Mouse (Mus musculus) thymus, postnatal 10 days (tissue): ENCODE results near the gene Sycp2l.

Experiments used
- DNase-seq, 2 experiments: peaks; one replicate each; pipeline ENCODE4 v3.0.0; 2021; ENCODE audit warnings: low spot score in 2 of 2

Gene Sycp2l

DNA sequence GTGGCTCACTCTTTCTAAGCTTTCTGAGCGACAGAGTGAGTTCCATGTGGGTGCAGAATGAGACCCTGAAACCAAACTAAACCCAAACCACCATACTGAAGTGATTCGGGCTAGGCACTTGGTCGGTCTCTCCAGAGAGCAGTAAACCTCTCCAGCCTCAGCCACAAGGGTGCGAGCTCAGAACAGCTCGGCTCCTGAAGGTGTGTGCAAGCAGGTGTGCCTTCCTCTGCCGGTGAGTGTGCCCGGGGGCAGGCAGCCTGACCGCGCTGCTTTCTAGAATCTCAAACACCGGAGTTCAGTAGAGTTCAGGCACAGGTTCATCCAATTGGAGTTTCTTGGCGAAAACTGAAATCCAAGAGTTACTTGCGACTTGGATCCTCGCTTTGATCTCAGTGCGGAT lies at the start of gene Sycp2l:
Sycp2l (plus strand) TSS at position 368 of the 400 bp plus-strand sequence.
- no peak for DNase-seq

DNA sequence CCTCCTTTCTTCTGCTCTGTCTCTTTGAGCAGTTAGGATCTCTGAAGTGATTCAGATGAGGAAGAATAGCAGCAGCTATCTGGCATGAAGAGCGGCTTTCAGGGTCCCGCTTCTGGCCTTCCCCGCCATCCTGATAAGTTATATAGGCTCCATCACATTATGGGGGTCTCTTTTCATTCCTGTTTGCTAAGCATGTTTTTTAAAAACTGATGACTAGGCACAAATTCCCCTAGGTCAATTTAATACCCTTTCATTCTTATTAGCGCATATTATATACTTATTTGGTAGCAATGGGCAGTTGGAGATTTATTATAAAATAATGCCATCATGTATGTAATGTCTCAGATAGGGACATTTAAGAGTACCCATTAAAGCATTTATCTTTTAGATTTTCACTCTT lies 46.5 kb upstream of the Sycp2l start:
- DNase-seq: no peak

DNA sequence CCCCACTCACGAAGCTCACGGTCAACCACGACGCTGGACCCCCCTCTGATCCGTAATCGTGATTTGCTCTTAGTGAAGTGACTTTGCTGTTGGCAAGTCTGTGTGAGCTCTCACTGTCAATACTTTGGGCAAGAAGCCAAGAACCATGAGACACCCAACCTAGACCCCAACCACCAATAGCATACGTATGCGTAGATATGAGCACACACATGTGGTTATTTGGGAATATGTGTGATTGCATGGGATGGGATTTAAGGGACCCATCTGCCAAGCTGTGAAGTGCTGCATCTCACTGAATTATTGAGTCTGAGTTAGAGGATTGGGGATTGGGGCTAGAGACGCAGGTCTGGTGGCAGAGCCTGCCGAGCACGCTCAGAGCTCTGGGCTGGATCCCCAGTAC lies 42.5 kb upstream of the Sycp2l start:
- no peak for DNase-seq

DNA sequence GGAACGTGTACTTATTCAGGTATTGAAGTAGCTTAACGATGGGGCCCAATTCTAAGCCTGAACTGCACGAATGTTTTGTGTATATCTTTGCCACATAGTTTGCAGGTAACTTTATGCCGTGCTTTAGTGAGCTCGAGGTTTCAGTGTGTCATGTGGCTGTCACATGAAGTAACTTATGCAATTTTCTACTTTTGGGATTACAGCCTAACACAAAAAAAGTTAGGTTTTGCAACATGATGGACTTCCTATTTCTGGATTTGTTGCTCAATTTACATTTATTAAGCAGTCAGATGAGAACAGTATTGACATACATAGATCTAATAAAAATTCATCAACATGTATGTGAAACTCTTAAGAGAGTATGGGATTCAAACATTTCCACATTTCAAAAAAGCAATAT lies 40.3 kb upstream of the Sycp2l start:
- no peak for DNase-seq

DNA sequence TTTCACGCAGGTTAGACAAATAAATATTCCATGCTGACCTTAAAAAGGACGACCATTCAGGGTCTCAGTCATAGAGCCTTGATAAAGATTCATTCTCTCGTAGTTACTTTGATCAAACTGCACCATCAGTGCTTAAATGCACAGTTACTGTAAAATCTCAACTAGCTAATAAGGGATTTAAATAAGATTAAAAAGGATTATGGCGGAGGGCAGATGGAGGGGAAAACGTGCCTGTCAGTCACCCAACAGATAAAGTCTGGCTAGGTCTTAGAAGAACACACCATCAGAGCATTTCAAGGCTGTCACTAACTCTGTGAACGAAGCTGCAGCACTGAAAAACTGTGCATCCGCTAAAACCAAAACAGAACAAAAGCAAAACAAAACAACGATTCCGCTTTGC lies 36.2 kb upstream of the Sycp2l start:
- DNase-seq: no peak

DNA sequence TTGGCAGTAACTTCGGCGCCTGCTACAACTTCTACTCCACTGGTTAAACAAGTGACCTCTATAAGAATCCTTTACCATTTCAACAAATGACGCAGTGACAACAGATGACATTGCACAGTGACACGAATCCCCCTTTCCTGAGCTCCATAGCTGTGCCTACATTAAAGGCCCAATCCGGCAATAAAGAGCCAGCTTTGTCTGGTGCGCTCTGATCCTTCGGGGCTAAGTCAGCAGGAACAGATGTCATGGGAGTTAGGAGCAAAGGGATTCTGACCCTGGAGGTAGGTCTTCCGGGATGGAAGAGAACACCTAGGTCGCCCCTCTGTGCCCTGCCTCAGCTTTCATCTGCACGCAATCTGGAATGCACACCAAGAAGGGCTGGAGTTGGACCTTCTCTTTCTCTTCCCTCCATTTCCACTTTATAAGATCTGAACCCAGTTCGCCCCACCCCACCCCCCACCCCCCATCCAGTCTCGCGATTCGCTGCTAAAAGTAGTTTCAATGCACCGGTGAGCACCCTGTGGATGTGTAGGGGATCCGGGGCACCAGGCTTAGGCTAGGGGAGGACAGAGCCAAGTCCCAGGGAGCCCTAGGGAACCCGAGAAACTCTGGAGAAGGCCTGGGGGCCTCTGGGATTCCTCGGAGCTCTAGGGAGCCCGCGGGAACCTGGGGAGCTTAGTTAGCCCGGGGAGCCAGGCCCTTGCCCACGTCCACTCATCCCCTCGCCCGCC lies 35.3 kb upstream of the Sycp2l start:
- DNase-seq: no peak

DNA sequence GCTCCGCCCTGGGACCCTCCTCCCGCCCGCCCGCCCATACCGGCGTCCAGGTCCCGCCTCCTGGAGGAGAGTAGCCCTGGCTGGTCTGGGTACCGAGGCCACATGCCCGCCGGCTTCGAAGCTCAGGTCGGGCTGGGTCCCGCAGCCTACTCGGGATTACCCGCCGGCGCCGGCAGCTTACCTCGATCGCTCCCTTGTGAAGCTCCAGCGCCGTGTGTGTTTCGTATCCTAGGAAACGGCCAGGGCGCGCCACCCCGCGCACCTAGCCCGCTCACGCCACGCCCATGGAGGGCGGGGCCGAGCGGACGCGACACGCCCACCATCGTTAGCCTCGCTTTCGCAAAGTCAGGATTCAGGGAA lies 34.7 kb upstream of the Sycp2l start, which contains the start of gene Mak:
Mak (minus strand) TSS at position 286 of the 360 bp plus-strand sequence.
- peak; percentile 18 to 40 for DNase-seq

DNA sequence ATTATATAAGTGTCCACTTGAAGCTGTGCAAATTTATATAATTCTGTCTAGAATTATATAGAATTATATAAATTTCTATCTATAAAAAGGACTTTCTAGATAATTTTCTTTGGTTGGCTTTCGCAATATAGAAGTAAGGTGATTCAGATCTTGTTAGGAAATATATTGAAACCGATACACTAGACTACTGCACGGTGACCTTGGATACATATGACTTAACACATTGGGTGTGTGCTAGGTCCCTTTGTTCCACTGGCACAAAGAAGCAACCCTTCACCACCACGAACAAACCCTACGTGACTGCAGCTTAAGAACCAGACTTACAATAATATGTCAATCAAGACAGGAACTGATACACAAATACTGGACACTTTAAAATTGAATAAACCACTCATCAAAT lies 34.2 kb upstream of the Sycp2l start:
- no peak for DNase-seq

DNA sequence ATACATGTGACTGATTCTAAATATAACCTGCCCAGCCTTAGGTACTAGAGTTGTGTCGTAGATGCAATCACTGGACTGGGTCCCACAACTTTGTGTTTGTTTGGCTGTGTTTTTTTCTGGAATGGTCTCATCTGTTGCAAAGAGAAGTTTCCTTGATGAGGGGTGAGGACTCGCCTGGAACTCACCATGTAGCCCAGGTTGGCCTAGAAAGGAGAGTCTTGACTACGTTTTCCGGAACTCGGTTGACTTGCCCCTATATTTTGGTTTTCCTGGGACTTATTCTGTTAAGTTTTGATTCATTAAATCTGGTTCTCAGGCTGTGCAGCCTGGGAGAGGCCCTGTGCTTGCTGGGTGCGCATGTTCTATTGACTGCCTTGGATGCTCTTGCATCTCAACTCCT lies 33.4 kb upstream of the Sycp2l start:
- DNase-seq: no peak

DNA sequence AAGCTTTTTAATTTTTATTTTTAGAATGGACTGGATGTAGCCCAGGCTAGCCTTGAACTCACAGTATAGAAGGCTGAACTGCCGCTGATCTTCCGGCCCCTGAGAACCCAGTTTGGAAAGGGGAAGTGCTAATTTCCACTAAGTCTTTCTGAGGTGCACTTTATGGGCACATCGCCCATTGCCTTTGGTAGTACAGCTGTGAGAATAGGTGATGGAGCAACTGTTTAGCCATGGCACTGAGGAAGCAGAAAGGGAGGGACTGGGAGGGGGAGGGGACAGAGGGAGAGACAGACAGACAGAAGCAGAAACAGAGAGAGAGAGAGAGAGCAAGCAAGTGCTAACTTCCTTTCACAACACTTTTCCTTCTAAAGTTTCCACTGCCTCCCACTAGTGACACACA lies 29.6 kb upstream of the Sycp2l start:
- DNase-seq: no peak

DNA sequence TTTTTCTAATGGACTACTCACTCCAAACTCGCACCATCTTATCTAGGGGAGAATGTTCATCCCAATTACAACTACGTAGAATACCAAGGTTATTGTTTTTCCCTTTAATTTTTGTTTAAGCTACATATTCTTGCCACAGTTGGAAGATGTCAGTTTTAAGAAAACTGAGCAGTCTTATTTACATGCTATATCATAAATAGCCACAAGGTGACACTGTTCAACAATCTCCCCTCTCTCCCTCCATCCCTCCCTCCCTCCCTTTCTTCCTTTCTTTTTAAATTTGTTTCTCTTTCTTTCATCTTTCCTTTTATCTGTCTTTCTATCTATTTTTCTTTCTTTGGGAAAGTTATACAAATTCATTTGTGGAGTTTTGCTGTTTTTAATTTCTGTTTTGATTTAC lies 29.0 kb upstream of the Sycp2l start:
- DNase-seq: no peak

DNA sequence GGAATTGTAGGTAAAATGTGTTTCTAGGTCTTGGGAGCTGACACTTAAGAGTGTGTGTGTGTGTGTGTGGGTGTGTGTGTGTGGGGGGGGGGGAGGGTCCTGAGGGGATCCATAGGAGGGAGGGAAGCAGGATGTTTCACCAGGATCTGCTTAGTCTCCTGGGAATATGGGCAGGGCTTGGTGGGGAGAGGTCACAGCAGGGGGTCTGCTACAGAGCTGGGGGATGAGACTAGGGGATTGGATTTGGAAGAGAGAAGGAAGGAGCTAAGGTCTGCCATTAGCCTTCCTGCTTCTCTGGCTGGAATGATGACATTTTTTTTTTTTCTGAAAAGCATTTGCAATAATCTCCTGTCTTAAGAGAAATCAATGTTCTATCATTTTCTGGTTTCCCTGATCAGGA lies 25.4 kb upstream of the Sycp2l start:
- DNase-seq: no peak

DNA sequence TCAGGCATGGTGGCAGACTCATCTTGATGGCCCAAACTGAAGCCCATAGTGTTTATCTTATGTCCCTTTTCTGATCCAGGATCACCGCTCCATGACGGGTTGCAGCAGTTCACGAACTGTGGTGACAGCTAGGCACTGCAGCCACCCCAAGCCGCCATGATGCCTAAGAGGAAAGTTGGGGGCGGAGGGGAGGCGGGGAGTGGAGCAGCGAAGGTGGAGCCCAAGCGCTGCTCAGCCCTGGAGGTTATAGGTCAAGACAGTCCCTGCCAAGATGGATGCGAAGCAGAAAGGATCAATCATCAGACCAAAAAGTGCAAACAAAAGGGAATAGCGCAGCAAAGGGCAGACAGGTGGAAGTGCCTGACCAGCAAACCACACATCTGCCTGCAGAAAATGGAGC lies 22.8 kb upstream of the Sycp2l start:
- DNase-seq: no peak

DNA sequence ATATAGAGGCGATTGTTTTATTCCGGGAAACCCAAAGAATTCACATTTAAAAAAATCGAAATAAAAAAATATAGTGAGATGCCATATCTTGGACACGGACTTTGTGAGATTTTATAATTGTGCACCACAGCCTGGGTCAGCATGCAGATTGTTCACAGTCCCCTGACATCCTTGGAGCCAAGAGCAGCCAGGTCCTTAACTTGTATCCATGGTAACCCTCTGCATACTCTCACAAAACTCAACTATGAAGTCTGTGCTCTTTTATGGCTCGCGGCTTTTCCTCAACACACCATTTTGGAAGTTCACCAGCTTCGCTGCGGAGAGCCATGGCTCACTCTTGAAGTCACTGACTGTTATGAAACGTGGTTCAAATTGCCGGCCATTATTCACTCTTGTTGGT lies 19.9 kb upstream of the Sycp2l start:
- DNase-seq: no peak

DNA sequence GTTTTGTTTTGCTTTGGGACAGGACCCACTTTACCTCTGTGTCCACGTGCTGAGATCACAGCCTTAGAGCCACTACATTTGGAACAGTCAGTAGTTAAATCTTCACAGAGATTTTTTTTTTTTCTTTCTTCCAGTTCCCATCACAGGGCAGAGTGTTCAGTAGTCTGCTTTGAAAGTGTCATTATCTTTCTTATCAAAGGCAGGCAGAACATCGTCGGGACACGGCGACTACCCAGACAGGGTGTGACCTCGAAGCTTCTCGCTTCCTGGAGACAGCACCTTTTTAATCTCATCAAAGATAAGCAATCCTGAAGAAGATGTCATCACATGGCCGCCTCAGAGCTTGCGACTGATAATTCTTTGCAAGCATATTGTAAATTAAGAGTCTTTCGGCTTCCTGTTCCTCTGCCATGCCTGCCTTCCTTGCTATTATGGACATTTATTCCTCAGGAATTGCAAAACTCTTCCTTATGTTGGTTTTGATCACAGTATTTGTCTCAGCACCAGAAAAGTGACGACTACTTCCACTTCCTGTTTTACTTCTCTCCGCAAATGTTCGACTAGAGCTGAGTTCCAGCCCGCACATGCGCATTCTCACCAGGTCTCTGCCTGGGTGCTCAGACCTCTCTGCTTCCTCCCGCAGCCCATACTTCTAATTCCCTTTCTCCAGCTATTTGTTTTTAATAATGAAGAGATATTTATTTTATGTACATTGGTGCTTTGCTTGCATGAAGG lies 16.6 kb upstream of the Sycp2l start:
- peak; percentile 36 to 49 for DNase-seq

DNA sequence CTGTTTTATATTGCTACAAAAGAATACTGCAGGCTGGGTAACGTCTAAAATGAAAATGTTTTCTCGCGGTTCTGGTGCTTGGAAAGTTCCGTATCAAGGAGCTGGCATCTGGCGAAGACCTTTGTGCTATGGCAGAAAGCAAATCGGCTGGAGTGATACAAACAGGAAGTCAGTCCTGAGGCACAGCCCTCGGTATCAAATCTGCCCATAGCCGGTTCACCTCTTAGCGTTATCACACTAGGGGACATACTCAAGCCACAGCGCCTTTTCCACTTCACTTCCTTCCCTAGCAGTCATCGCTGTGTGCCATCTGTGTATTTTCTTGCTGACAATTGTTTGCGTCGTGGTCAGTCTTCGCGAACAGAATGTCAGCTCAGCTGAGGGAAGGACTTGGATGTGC lies 15.8 kb upstream of the Sycp2l start:
- DNase-seq: no peak

DNA sequence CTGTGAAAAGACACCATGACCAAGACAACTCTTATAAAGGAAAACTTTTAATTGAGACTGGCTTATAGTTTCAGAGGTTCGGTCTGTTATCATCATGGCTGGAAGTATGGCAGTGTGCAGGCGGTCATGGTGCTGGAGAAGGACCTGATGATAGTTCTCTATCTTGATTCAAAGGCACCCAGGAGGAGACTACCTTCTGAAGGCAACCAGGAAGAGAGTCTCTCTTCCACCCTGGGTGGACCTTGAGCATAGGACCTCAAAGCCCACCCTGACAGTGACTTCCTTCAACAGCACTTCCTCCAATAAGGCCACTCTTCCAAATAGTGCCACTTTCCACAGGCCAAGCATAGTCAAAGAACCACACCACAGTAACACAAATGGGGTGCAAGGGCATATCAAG lies 14.1 kb upstream of the Sycp2l start:
- DNase-seq: no peak

DNA sequence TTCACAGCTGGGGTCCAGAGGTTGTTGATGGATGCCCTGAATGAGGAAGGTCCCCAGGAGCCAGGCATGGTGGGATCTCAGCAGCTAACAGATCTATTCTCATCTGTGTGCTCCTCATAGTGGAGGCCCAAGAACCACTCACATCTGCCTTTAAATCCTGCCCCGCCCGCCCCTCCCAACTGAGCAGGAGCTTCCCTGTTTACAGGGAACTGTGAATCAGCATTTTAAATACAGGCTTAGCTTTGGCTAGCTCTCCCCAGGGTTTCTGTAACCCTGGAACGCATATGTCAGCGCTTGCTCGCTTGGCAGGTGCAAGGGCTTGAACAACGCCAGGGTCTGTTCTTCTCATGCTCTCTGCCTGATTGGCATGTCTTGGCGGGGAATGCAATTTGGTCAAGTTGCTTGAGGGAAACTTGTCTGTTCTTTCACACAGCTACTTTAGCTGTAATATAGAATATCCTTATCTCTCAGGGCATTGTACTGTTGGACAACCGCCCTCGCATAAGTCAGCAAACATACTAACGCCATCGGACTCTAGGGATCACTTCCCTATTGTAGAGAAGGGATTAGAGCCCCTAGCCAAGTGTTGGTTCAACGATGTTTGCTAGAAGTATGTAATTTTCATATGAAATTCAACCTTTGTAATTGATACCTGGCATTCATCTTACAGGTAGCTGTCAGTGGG lies 10.1 kb upstream of the Sycp2l start:
- no peak for DNase-seq

DNA sequence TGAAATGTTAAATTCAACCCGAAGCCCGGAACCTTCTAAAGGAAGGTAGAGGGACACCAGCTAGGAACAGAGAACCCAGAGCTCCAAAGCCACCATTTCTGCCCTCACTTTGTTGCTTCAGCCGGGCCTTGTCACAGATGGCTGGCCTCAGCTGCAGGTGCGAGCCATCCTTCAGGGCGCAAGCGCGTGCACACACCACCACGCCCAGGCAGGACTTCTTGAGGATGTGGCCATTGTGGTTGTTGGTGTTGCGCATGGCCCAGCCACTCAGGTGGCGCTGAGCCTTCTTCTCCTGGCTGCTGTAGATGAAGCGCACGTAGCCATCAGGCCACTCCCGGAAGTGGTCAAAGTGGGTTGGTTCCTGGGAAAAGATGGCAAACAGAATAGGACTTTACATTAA lies 8.6 kb upstream of the Sycp2l start:
- DNase-seq: no peak

DNA sequence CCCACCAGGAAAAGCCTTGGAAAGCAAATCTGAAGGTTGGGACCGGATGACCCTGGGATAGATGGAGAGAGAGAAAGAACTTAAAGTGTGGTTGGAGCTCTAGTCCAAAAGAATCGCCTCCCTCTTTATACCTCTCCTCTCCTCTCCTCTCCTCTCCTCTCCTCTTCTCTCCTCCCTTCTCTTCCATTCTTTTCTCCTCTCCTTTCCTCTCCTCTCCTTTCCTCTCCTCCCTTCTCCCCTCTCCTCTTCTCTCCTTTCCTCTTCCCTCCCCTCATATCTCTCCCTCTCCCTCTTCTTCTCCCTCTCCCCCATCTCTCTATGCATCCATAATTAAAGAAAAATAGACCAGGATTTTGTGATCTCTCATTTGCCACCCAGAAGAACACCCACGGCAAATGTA lies 3.2 kb upstream of the Sycp2l start, which contains the start of gene Gcm2:
Gcm2 (minus strand) TSS at position 101 of the 400 bp plus-strand sequence.
- no peak for DNase-seq

DNA sequence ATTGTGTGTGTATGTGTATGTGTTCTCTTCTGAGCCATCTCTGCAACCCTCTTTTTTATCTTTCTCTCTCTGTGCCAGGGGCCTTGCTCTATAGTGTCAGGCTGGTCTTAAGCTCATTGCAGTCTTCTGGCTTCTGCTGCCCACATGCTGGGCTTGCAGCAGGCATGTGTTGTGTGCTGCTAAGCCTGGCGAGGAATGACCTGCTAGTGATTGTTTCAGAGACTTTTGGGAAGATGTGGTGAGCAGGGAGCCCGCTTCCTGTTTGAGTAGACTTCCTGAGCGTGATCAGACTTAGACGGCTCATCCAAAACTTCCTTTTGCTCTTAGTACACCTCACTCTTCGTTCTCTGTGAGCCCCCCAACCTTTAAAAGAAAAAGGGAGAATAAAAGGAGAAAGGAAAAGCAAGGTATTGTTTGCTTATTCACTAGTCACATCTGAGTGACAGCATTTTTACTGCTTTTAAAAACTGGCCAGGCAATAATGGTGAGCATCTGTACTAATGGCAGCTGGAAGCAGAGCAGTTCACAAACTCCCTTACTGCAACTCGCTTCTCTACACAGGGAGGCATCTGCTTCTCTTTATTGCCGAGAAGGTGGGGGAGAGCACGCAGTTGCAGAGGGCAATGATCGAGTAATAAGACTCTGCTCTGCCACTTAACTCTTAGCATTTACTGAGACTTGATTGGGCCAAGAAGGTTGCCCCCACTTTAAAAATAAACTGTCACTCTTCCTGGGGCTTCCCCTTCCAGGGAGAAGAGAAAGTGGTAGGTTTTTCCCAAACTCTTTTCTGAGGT lies 5.2 kb downstream of the Sycp2l start:
- no peak for DNase-seq

DNA sequence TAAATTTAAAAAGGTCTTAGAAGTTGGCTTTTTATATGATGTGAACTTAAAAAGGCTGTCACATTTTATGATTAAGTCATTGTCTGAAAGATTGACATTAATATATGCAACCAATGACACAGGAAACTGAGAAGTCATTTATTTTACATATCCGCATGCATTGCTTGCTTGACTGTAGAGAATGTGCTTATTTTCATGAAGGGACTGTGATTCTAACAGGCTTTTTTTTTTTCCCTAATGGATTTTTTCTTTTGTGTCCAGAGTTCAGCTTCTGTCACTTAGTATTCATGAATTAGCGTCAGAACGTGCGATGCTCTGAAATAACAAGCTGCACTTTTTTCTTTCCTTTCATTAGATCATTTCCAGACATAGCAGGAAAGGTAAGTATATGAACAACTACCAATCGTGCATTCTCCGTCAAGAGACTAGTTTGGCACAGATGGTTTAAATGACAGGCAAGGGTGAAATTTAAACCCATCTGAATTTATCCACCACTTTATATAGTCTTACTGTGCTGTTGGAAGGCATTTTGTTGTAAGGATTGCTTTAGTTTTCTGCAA lies 9.6 kb downstream of the Sycp2l start:
- DNase-seq: no peak
